Mouse (Mus musculus) liver, embryonic 11.5 days (tissue): ENCODE data around the gene Mturn. TPM values are rescaled to one million over a fixed set of nuclear protein-coding genes. Genes with fewer than 3 reads are reported as not detected.

Experiments
- ATAC-seq: fragments of 200-750 bp; cut with Nextera tagmentation; replicated peaks from 2 replicates; pipeline ENCODE4 v1.8.0; 2017; ENCODE audit warnings: moderate number of reproducible peaks, mild to moderate bottlenecking, moderate TSS enrichment, moderate library complexity; ENCODE audit not compliant: low FRiP score
- DNase-seq: peaks from one replicate; pipeline ENCODE4 v3.0.0-alpha.2; 2017; ENCODE audit warnings: low spot score
- H3K27ac ChIP-seq: fragments of 300-500 bp; sonication (generic); 2 replicates; pipeline ENCODE4 v1.5.1; 2014; ENCODE audit warnings: mild to moderate bottlenecking, low read depth, low read length, control low read depth
- H3K27me3 ChIP-seq: fragments of 300-500 bp; sonication (generic); replicated peaks from 2 replicates; pipeline ENCODE4 v1.6.1; 2014; ENCODE audit warnings: low read length, mixed read lengths; ENCODE audit not compliant: control insufficient read depth, insufficient read depth
- H3K36me3 ChIP-seq: fragments of 300-500 bp; sonication (generic); 2 replicates; pipeline ENCODE4 v1.6.1; 2014; ENCODE audit warnings: mild to moderate bottlenecking, low read length, moderate library complexity, mixed read lengths; ENCODE audit not compliant: control insufficient read depth, insufficient read depth
- H3K4me1 ChIP-seq: fragments of 300-500 bp; sonication (generic); replicated peaks from 2 replicates; pipeline ENCODE4 v1.6.1; 2014; ENCODE audit warnings: low read length, mixed read lengths; ENCODE audit not compliant: control insufficient read depth, insufficient read depth
- H3K4me2 ChIP-seq: fragments of 300-500 bp; sonication (generic); 2 replicates; pipeline ENCODE4 v1.6.1; 2014; ENCODE audit warnings: mild to moderate bottlenecking, control low read depth, moderate library complexity
- H3K4me3 ChIP-seq: fragments of 300-500 bp; sonication (generic); 2 replicates; pipeline ENCODE4 v1.5.1; 2014; ENCODE audit warnings: low read depth, low read length, control low read depth
- H3K9ac ChIP-seq: fragments of 300-500 bp; sonication (generic); 2 replicates; pipeline ENCODE4 v1.6.1; 2014; ENCODE audit warnings: low read depth, low read length, control low read depth
- H3K9me3 ChIP-seq: fragments of 300-500 bp; sonication (generic); 2 replicates; pipeline ENCODE4 v1.6.1; 2016; ENCODE audit warnings: low read length, inconsistent platforms, mixed read lengths; ENCODE audit not compliant: control insufficient read depth
- WGBS: fragments of 180-500 bp; shearing (Covaris S2); extraction: QIAGEN DNeasy Blood & Tissue Kit; methylation state at CpG from one replicate; pipeline ENCODE4 v1.1.7; 2014; 5-methylcytosine and 5-hydroxymethylcytosine counted together
- polyA plus RNA-seq: library from polyadenylated mRNA; unstranded; fragments of >200 nt; fragmentation: Nextera tagmentation; extraction: Ambion mirVana; gene quantifications from 2 replicates; pipeline ENCODE4 v1.2.1, GENCODE M21; 2014

The Mturn gene
- polyA plus RNA-seq, 1 experiment from 2014 or later, result 1.8 TPM

GRCm38 (mm10) chr6:54718779-54719685 lies 37.6 kb downstream of the Mturn start:
- H3K36me3 ChIP-seq, result no peaks in the 10 kb centered on the region
- DNase-seq, result peak; percentile 48
- WGBS, result 28% methylated on average over 15 of the region's 15 CpGs
- no peaks in the 10 kb centered on the region for H3K27me3 ChIP-seq
- ATAC-seq, result peak; percentile 75
- H3K4me1 ChIP-seq, result peaks cover 9% of the 10 kb centered on the region
- H3K9ac ChIP-seq, result no peak overlapping the region
- no peak overlapping the region for H3K4me3 ChIP-seq
- H3K9me3 ChIP-seq, result no peaks in the 10 kb centered on the region
- peak overlapping the region; percentile 32 for H3K4me2 ChIP-seq
- no peak overlapping the region for H3K27ac ChIP-seq

- H3K4me3 ChIP-seq, result no peak overlapping the region
- H3K27me3 ChIP-seq, result no peaks in the 10 kb centered on the region
- WGBS, result 41% methylated on average over 12 of the region's 14 CpGs
- peak; percentile 35; the same call in 1 of the 2 replicates for ATAC-seq
- no peaks in the 10 kb centered on the region for H3K36me3 ChIP-seq
- H3K4me1 ChIP-seq, result peaks cover 9% of the 10 kb centered on the region
- no peak for DNase-seq
- H3K27ac ChIP-seq, result no peak overlapping the region
- no peak overlapping the region for H3K9ac ChIP-seq
- H3K4me2 ChIP-seq, result peak overlapping the region; percentile 28; the same call in 1 of the 2 replicates
- no peaks in the 10 kb centered on the region for H3K9me3 ChIP-seq
Observed at GRCm38 (mm10) chr6:54719686-54720310, 38.4 kb downstream of the Mturn start.

GRCm38 (mm10) chr6:54720512-54721251 lies 39.3 kb downstream of the Mturn start:
- Histone ChIP-seq H3K27me3 (no peaks in the 10 kb centered on the region), H3K4me2 (no peak overlapping the region), H3K9ac (no peak overlapping the region), H3K9me3 (no peaks in the 10 kb centered on the region), H3K4me1 (peaks cover 6% of the 10 kb centered on the region), H3K4me3 (no peak overlapping the region), H3K36me3 (no peaks in the 10 kb centered on the region), H3K27ac (no peak overlapping the region)
- no peak for DNase-seq
- 89% methylated on average over 9 of the region's 9 CpGs for WGBS
- no peak for ATAC-seq

GRCm38 (mm10) chr6:54721252-54721635 lies 39.8 kb downstream of the Mturn start:
- H3K27me3 ChIP-seq, result no peaks in the 10 kb centered on the region
- H3K27ac ChIP-seq, result no peak overlapping the region
- no peaks in the 10 kb centered on the region for H3K36me3 ChIP-seq
- H3K4me2 ChIP-seq, result no peak overlapping the region
- peaks cover 6% of the 10 kb centered on the region for H3K4me1 ChIP-seq
- no peak overlapping the region for H3K9ac ChIP-seq
- no peaks in the 10 kb centered on the region for H3K9me3 ChIP-seq
- ATAC-seq (no peak), DNase-seq (no peak)
- no peak overlapping the region for H3K4me3 ChIP-seq
- WGBS, result 88% methylated on average over 4 of the region's 4 CpGs

DNA sequence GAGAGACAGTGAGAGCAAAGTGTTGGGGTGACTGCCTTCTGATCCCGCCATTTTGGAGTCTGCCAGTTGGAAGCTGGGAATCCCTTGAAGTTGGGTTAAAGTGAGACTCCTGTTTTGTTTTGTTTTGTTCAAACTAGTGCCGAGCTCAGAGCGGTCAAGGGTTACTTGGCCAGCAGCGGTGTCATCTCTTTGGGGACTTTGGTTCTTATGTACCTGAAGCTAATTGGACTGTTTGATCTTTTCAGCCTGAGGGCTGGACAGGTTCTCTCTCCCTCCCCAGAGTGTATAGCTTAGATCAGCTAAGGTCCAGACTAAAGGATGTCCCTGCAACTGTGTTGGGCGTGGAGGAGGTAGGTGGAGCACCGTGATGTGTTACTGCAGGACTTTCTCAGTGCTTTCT lies 44.9 kb downstream of the Mturn start:
- Histone ChIP-seq H3K4me3 (no peak overlapping the region), H3K36me3 (no peaks in the 10 kb centered on the region), H3K27ac (no peak overlapping the region), H3K4me1 (no peaks in the 10 kb centered on the region), H3K27me3 (no peaks in the 10 kb centered on the region), H3K9me3 (no peaks in the 10 kb centered on the region), H3K9ac (no peak overlapping the region), H3K4me2 (no peak overlapping the region)
- no peak for DNase-seq
- ATAC-seq, result no peak
- WGBS, result 75% methylated on average over 6 of the region's 6 CpGs

- no peaks in the 10 kb centered on the region for H3K36me3 ChIP-seq
- no peaks in the 10 kb centered on the region for H3K4me1 ChIP-seq
- ATAC-seq (no peak), DNase-seq (no peak)
- H3K9me3 ChIP-seq, result no peaks in the 10 kb centered on the region
- H3K27ac ChIP-seq, result no peak overlapping the region
- no peaks in the 10 kb centered on the region for H3K27me3 ChIP-seq
- H3K4me2 ChIP-seq, result no peak overlapping the region
- 84% methylated on average over 6 of the region's 6 CpGs for WGBS
- H3K9ac ChIP-seq, result no peak overlapping the region
- no peak overlapping the region for H3K4me3 ChIP-seq
Observed at GRCm38 (mm10) chr6:54726796-54727195, 45.4 kb downstream of the Mturn start.

DNA sequence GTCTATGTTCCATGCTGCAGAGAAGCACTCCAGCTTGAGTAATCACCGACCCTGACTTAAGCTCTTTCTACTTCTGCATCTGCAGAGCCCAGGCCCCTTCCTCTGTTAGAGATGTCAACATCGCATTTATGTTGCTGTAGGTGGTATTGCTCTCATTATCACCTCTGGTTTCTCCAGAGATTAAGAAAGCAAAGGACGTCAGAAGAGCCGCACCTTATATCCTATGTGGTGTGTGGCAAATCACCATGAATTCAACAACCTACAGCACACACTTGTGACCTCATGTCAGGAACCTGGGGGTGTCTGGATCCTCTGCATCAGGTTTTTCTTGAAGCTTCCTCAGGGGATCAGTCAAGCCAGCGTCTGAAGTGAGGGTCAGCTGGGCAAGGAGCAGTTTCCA lies 46.0 kb downstream of the Mturn start:
- 80% methylated on average over 5 of the region's 5 CpGs for WGBS
- Histone ChIP-seq H3K27ac (no peak overlapping the region), H3K9ac (no peak overlapping the region), H3K4me3 (no peak overlapping the region), H3K4me2 (no peak overlapping the region), H3K9me3 (no peaks in the 10 kb centered on the region), H3K36me3 (no peaks in the 10 kb centered on the region), H3K27me3 (no peaks in the 10 kb centered on the region), H3K4me1 (no peaks in the 10 kb centered on the region)
- ATAC-seq, result no peak
- DNase-seq, result no peak

DNA sequence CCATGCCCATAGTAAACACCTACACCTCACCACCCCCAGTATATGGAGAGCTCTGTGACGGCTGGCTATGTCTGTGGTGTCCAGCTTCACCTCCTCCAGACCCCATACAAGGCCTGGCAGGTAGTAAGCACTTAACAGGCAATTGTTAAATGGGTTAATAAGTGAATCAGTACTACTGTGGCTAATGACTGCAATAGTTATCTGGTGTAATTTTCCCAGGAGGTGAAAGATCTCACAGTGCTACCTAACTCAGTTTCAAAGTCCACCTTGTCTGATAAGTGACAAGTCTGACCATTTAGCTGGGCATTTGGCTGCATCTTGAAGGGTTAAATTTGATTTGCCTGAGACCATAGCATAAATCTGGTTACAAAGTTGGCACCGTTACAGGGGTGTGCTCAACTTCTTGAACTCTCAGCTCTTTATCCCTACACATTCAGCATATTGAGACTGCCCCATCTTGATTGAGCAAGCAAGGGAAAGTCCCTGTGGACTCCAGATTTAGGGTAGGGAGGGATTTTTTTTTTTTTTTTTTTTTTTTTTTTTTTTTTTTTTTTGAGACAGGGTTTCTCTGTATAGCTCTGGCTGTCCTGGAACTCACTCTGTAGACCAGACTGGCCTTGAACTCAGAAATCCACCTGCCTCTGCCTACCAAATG lies 48.2 kb downstream of the Mturn start:
- 67% methylated on average over 2 of the region's 2 CpGs for WGBS
- Histone ChIP-seq H3K27ac (no peak overlapping the region), H3K36me3 (no peaks in the 10 kb centered on the region), H3K27me3 (no peaks in the 10 kb centered on the region), H3K4me2 (no peak overlapping the region), H3K4me3 (no peak overlapping the region), H3K4me1 (no peaks in the 10 kb centered on the region), H3K9ac (no peak overlapping the region), H3K9me3 (no peaks in the 10 kb centered on the region)
- no peak for DNase-seq
- ATAC-seq, result no peak
